Mouse (Mus musculus): ENCODE measurements around the gene Acat2.

DNA sequence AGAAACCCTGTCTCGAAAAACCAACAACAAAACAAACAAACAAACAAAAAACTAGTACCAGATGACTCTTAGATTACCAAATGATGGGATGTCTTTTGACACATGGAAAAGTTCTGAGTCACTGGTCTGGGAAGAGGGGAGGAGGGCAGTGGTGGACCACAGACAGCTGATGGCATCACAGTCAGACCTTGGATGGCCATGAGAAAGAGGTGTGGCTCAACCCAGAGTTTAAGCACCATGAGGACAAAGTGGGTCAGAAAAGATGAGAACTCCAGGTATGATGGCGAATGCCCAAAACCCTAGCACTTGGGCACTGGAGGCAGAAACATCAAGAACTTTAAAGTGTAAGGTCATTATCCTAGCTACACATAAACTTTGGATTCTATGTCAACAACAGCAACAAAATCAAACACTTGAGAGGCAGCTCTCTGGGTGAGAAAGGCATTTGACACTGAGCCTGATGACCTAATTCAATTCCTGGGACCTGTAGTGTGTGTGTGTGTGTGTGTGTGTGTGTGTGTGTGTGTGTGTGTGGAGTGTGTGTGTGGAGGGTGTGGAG lies 23.1 kb downstream of the Acat2 start:
- no peak for TF ChIP-seq POLR2A (IDR thresholded peaks at IDR 0.05; ENCODE audit: insufficient read depth, low read depth, low read length)
- no peak for TF ChIP-seq CTCF (IDR thresholded peaks at IDR 0.05; ENCODE audit: insufficient read depth, low read depth, low read length)
